ENCODE assay signal across 7 mouse cellular contexts in the genomic region with DNA sequence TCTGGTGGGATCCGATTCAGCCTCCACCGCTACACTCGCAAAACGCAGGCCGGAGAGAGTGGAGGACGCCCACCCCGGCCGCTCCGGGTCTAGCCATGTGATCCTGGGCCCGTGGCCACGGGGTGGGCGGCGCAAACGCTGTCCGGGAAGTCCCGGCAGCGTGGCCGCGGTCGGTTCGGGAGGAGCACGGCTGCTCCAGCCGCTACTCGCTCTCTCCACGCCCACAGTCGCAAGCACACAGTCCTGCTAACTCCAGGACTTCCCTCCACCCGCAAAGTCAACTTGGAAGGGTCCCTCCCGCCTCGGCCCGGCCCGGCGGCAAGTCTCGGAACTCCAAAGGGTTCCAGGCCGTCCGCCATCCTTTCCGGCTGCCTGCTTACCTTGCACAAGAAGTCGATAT. TPM values are rescaled to one million over a fixed set of nuclear protein-coding genes. Genes with fewer than 3 reads are reported as not detected.
A peak's percentile ranks its signal among the peaks of the same experiment; 100 is the strongest.
DNase-seq lines count a peak whose midpoint lies in the region; ATAC-seq and TF ChIP-seq lines count a peak whose summit lies in the region.
"Not testable (repeated sequence)": the region's sequence is repeated elsewhere in the genome, so short reads cannot be mapped to it uniquely, and the experiment has no call there.

No protein-coding gene starts in this region.

- not testable (repeated sequence) for DNase-seq in forebrain, embryonic 10.5 days (ENCODE audit: extremely low spot score, low spot score); intestine, embryonic 14.5 days (ENCODE audit: low spot score); limb, embryonic 14.5 days (ENCODE audit: low spot score); neural tube, embryonic 11.5 days (ENCODE audit: low spot score)

- H3K4me2 ChIP-seq in heart, embryonic 13.5 days = peak overlapping the region; percentile 97
- H3K4me2 ChIP-seq in intestine, embryonic 14.5 days (ENCODE audit: low read length) = peak overlapping the region; percentile 61
- H3K4me2 ChIP-seq in limb, embryonic 14.5 days (replicated peaks; ENCODE audit: low read depth, low read length, severe bottlenecking) = peak overlapping the region; percentile 90
- peak overlapping the region; percentile 86 for H3K4me2 ChIP-seq in neural tube, embryonic 11.5 days (ENCODE audit: low read depth)

- TF ChIP-seq CTCF in bone marrow macrophage, adult 2 months (IDR thresholded peaks at IDR 0.05; ENCODE audit: low read depth, low read length) = not testable (repeated sequence)

- peaks cover 16% of the 10 kb centered on the region for H3K4me1 ChIP-seq in bone marrow macrophage, adult 2 months (ENCODE audit: control insufficient read depth, insufficient read depth, low read length)
- peaks cover 67% of the 10 kb centered on the region for H3K4me1 ChIP-seq in forebrain, embryonic 10.5 days
- peaks cover 54% of the 10 kb centered on the region for H3K4me1 ChIP-seq in heart, embryonic 13.5 days
- peaks cover 22% of the 10 kb centered on the region for H3K4me1 ChIP-seq in intestine, embryonic 14.5 days (replicated peaks; ENCODE audit: control insufficient read depth, insufficient read depth, low read length)
- peaks cover 25% of the 10 kb centered on the region for H3K4me1 ChIP-seq in limb, embryonic 14.5 days (ENCODE audit: control insufficient read depth, insufficient read depth, low read length)
- peaks cover 27% of the 10 kb centered on the region for H3K4me1 ChIP-seq in neural tube, embryonic 11.5 days (ENCODE audit: control insufficient read depth, insufficient read depth, low read length)

- H3K4me3 ChIP-seq in bone marrow macrophage, adult 2 months (ENCODE audit: insufficient read depth, low read length) = peak overlapping the region; percentile 84
- H3K4me3 ChIP-seq in forebrain, embryonic 10.5 days = peak overlapping the region; percentile 77
- peak overlapping the region; percentile 88 for H3K4me3 ChIP-seq in heart, embryonic 13.5 days
- H3K4me3 ChIP-seq in intestine, embryonic 14.5 days (ENCODE audit: low read depth, low read length) = peak overlapping the region; percentile 77
- peak overlapping the region; percentile 92 for H3K4me3 ChIP-seq in limb, embryonic 14.5 days (replicated peaks; ENCODE audit: low read length)
- H3K4me3 ChIP-seq in macrophage (ENCODE audit: inconsistent target) = peak overlapping the region; percentile 48
- peak overlapping the region; percentile 79 for H3K4me3 ChIP-seq in neural tube, embryonic 11.5 days (ENCODE audit: low read depth, low read length)

- H3K9ac ChIP-seq in heart, embryonic 13.5 days = peak overlapping the region; percentile 98
- peak overlapping the region; percentile 98 for H3K9ac ChIP-seq in intestine, embryonic 14.5 days (ENCODE audit: low read length)
- H3K9ac ChIP-seq in limb, embryonic 14.5 days (ENCODE audit: low read depth, low read length, severe bottlenecking) = peak overlapping the region; percentile 99
- peak overlapping the region; percentile 90 for H3K9ac ChIP-seq in neural tube, embryonic 11.5 days (ENCODE audit: low read length)

- not testable (repeated sequence) for H3K27me3 ChIP-seq in forebrain, embryonic 10.5 days (ENCODE audit: poor library complexity, severe bottlenecking); heart, embryonic 13.5 days (replicated peaks); intestine, embryonic 14.5 days (replicated peaks; ENCODE audit: control insufficient read depth, insufficient read depth, low read length); limb, embryonic 14.5 days (ENCODE audit: control insufficient read depth, insufficient read depth, low read length); neural tube, embryonic 11.5 days (ENCODE audit: control insufficient read depth, insufficient read depth, low read length)

- WGBS in forebrain, embryonic 10.5 days = 0% methylated on average over 16 of the region's 37 CpGs
- under 1% methylated on average over 14 of the region's 37 CpGs for WGBS in heart, embryonic 13.5 days
- under 1% methylated on average over 9 of the region's 37 CpGs for WGBS in intestine, embryonic 14.5 days
- 2% methylated on average over 7 of the region's 37 CpGs for WGBS in limb, embryonic 14.5 days
- WGBS in macrophage (ENCODE audit: missing documents) = 0% methylated on average over 7 of the region's 37 CpGs
- WGBS in neural tube, embryonic 11.5 days = under 1% methylated on average over 12 of the region's 37 CpGs

- ATAC-seq in heart, embryonic 13.5 days (ENCODE audit: extremely low read depth, insufficient number of reproducible peaks, low FRiP score, low TSS enrichment) = peak; percentile 23
- peak; percentile 25 for ATAC-seq in intestine, embryonic 14.5 days (replicated peaks; ENCODE audit: low FRiP score, low TSS enrichment, low read depth)
- ATAC-seq in limb, embryonic 14.5 days (ENCODE audit: low FRiP score, low read depth) = peak; percentile 38
- ATAC-seq in neural tube, embryonic 11.5 days (ENCODE audit: insufficient read depth, low FRiP score, low TSS enrichment) = peak; percentile 1

- H3K9me3 ChIP-seq in forebrain, embryonic 10.5 days; heart, embryonic 13.5 days; intestine, embryonic 14.5 days (ENCODE audit: control insufficient read depth, low read length); limb, embryonic 14.5 days (ENCODE audit: control insufficient read depth, low read length); neural tube, embryonic 11.5 days (ENCODE audit: control insufficient read depth, low read length): not testable (repeated sequence)

- peaks cover 31% of the 10 kb centered on the region for H3K36me3 ChIP-seq in forebrain, embryonic 10.5 days (replicated peaks)
- peaks cover 29% of the 10 kb centered on the region for H3K36me3 ChIP-seq in heart, embryonic 13.5 days
- peaks cover 30% of the 10 kb centered on the region for H3K36me3 ChIP-seq in intestine, embryonic 14.5 days (ENCODE audit: control insufficient read depth, insufficient read depth, low read length)
- peaks cover 32% of the 10 kb centered on the region for H3K36me3 ChIP-seq in limb, embryonic 14.5 days (ENCODE audit: control insufficient read depth, insufficient read depth, low read length)
- H3K36me3 ChIP-seq in macrophage (ENCODE audit: inconsistent target); neural tube, embryonic 11.5 days (ENCODE audit: control insufficient read depth, insufficient read depth, low read length): not testable (repeated sequence)

- not testable (repeated sequence) for TF ChIP-seq POLR2A in bone marrow macrophage, adult 2 months (IDR thresholded peaks at IDR 0.05; ENCODE audit: borderline replicate concordance, low read depth, low read length); limb, embryonic 14.5 days (IDR thresholded peaks at IDR 0.05; ENCODE audit: borderline replicate concordance, extremely low read depth, insufficient read depth, insufficient read length)

- peaks cover 32% of the 10 kb centered on the region for H3K79me2 ChIP-seq in macrophage (ENCODE audit: inconsistent target)

- H3K27ac ChIP-seq in bone marrow macrophage, adult 2 months (ENCODE audit: insufficient read depth, low read depth, low read length) = peak overlapping the region; percentile 94
- H3K27ac ChIP-seq in forebrain, embryonic 10.5 days = peak overlapping the region; percentile 97
- H3K27ac ChIP-seq in heart, embryonic 13.5 days (replicated peaks) = peak overlapping the region; percentile 99
- peak overlapping the region; percentile 97 for H3K27ac ChIP-seq in intestine, embryonic 14.5 days (ENCODE audit: low read depth)
- peak overlapping the region; percentile 97 for H3K27ac ChIP-seq in limb, embryonic 14.5 days (replicated peaks; ENCODE audit: low read depth, low read length)
- peak overlapping the region; percentile 81 for H3K27ac ChIP-seq in macrophage
- H3K27ac ChIP-seq in neural tube, embryonic 11.5 days (ENCODE audit: low read depth, low read length) = peak overlapping the region; percentile 80

RNA-seq across cellular contexts. Expression of a gene that starts 0.5 kb away (rescaled TPM):
- polyA plus RNA-seq in bone marrow macrophage, adult 2 months (2012; ENCODE audit: insufficient read depth, insufficient read length, missing spikeins) = 317 and 318 TPM in 2 replicates
- polyA plus RNA-seq in forebrain, embryonic 10.5 days (2016; fragmentation: Nextera tagmentation; extraction: Ambion mirVana) = 8.1 and 8.9 TPM in 2 replicates
- polyA plus RNA-seq in heart, embryonic 13.5 days (2015; fragmentation: Nextera tagmentation; extraction: Ambion mirVana) = 5.6 and 6.2 TPM in 2 replicates
- 35.1 and 36.5 TPM in 2 replicates for polyA plus RNA-seq in intestine, embryonic 14.5 days (2014; fragmentation: Nextera tagmentation; extraction: Ambion mirVana)
- polyA plus RNA-seq in limb, embryonic 14.5 days (2012; rRNA removed) = 80.1 and 113 TPM in 2 replicates
- polyA plus RNA-seq in limb, embryonic 14.5 days (2014; fragmentation: Nextera tagmentation; extraction: Ambion mirVana) = 30.9 and 32.6 TPM in 2 replicates
- total RNA-seq in macrophage (2018; cell fraction: chromatin; rRNA removed) = 100 to 1,000 TPM in 4 of 26 experiments, 10 to 100 TPM in 22; 11.4 to 143 (median 27.8) TPM
- 100 to 1,000 TPM in 21 of 26 experiments, 10 to 100 TPM in 5; 24.8 to 255 (median 150) TPM for total RNA-seq in macrophage (2018; cell fraction: cytosol; rRNA removed)
- 100 to 1,000 TPM in 9 of 26 experiments, 10 to 100 TPM in 17; 28.0 to 273 (median 87.4) TPM for total RNA-seq in macrophage (2018; cell fraction: nucleus; rRNA removed)
- polyA plus RNA-seq in macrophage (2018) = 113 to 171 TPM (median 117 TPM) in 3 replicates
- 14.0 and 15.5 TPM in 2 replicates for polyA plus RNA-seq in neural tube, embryonic 11.5 days (2014; fragmentation: Nextera tagmentation; extraction: Ambion mirVana)
